Mouse (Mus musculus): ENCODE data around the gene Flt3.

DNA sequence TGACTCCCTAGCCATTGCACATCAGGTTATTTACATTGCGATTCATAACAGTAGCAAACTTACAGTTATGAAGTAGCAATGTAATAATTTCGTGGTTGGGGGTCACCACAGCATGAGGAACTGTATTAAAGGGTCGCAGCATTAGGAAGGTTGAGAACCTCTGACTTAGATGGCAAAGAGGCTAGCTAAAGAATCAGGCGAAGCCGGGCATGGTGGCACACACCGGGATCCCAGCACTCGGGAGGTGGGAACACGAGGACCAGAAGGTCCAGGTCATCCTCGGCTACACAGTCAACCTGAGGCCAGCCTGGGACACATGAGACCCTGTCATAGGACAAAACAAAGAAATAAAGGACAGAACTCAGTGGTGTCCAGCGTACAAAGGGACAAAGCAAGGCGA, 70.3 kb downstream of the Flt3 start:
- TF ChIP-seq POLR2A (IDR thresholded peaks at IDR 0.05; ENCODE audit: low read depth, low read length) (no peak), CTCF (conservative IDR thresholded peaks at IDR 0.05; ENCODE audit: insufficient read depth, insufficient read length, low read depth, low read length) (no peak)

Data from kidney, adult 2 months (tissue).